Mouse (Mus musculus) stomach, postnatal 0 days (tissue): ENCODE measurements around the gene Tnfrsf13c. TPM values are rescaled to one million over a fixed set of nuclear protein-coding genes. Genes with fewer than 3 reads are reported as not detected.
A peak's percentile ranks its signal among the peaks of the same experiment; 100 is the strongest.

ENCODE experiments used
- ATAC-seq: fragments of 200-750 bp; cut with Nextera tagmentation; 2 replicates; pipeline ENCODE4 v1.8.0; 2017; ENCODE audit not compliant: low FRiP score, low TSS enrichment
- DNase-seq: peaks from one replicate; pipeline ENCODE4 v3.0.0-alpha.2; 2016; ENCODE audit warnings: low spot score
- H3K27ac ChIP-seq: fragments of 300-500 bp; sonication (generic); replicated peaks from 2 replicates; pipeline ENCODE4 v1.5.1; 2014; ENCODE audit warnings: mild to moderate bottlenecking, control low read depth
- H3K27me3 ChIP-seq: fragments of 300-500 bp; sonication (generic); 2 replicates; pipeline ENCODE4 v1.6.1; 2014; ENCODE audit warnings: low read length; ENCODE audit not compliant: control insufficient read depth, insufficient read depth
- H3K36me3 ChIP-seq: fragments of 300-500 bp; sonication (generic); 2 replicates; pipeline ENCODE4 v1.6.1; 2014; ENCODE audit warnings: low read length, mixed read lengths; ENCODE audit not compliant: control insufficient read depth, insufficient read depth
- H3K4me1 ChIP-seq: fragments of 300-500 bp; sonication (generic); replicated peaks from 2 replicates; pipeline ENCODE4 v1.6.1; 2014; ENCODE audit warnings: antibody characterized with exemption; ENCODE audit not compliant: control insufficient read depth, insufficient read depth
- H3K4me2 ChIP-seq: fragments of 300-500 bp; sonication (generic); replicated peaks from 2 replicates; pipeline ENCODE4 v1.6.1; 2014; ENCODE audit warnings: low read depth, mild to moderate bottlenecking, control low read depth, moderate library complexity
- H3K4me3 ChIP-seq: fragments of 300-500 bp; sonication (generic); 2 replicates; pipeline ENCODE4 v1.5.1; 2014; ENCODE audit warnings: low read depth, low read length, control low read depth
- H3K9ac ChIP-seq: fragments of 300-500 bp; sonication (generic); 2 replicates; pipeline ENCODE4 v1.6.1; 2014; ENCODE audit warnings: mild to moderate bottlenecking, low read length, control low read depth, mixed read lengths
- H3K9me3 ChIP-seq: fragments of 300-500 bp; sonication (generic); 2 replicates; pipeline ENCODE4 v1.6.1; 2016; ENCODE audit warnings: low read length; ENCODE audit not compliant: control insufficient read depth
- CTCF ChIP-seq: IDR thresholded peaks from 2 replicates; pipeline ENCODE4 v1.5.1; 2016; ENCODE audit warnings: antibody characterized with exemption, low read depth, mild to moderate bottlenecking, moderate library complexity
- EP300 ChIP-seq: optimal IDR thresholded peaks from 2 replicates; pipeline ENCODE3; 2016; ENCODE audit warnings: antibody characterized with exemption
- WGBS: fragments of 180-500 bp; shearing (Covaris S2); extraction: QIAGEN DNeasy Blood & Tissue Kit; methylation state at CpG from one replicate; pipeline ENCODE4 v1.1.7; 2014; 5-methylcytosine and 5-hydroxymethylcytosine counted together
- polyA plus RNA-seq: library from polyadenylated mRNA; unstranded; fragments of >200 nt; fragmentation: Nextera tagmentation; extraction: Ambion mirVana; gene quantifications from 2 replicates; pipeline ENCODE4 v1.2.1, GENCODE M21; 2015

The Tnfrsf13c gene
- polyA plus RNA-seq = not detected in 2 replicates

DNA sequence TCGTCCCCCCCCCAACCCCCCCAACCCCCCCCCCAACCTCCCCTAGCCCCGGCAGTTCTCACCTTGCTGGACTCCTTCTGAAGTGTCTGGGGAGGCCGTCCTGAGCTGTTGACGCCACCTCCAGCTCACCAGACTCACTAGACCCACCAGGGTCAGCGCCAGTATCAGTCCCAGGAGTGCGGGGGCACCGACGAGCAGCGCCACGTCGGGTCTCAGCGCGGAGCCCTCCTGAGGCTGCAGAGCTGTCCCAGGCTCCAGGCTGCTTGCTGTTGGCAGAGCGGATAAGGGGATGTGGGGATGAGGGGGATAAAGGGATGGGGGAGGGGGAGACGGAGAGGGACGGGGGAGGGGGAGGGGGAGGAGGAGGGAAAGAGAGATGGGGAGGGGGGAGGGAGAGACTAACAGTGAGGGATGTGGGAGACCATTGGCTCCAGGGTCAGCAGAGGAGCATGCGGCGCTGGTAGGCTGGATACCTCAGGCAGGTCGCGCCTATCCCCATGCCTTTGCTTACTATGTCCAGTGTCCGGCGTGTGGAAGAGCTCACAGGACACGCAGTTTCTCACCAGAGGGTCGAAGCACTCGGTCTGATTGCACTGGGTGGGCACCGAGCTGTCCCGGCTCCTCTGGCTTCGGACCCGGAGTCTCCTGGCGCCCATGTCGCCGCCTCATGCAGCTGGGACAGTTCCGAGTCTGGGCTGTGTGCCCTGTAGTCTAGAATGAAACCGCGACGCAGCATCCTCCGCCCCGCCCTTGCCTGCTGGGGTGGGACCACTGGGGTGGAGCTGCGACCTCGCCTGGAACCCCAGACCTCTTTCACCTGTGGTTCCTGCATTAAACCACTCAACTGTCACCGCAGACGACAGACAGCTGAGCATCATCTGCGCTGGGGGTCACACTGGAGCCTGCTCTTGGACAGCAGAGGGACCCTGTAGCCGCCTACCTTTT, at the start of gene Tnfrsf13c:
Gene Tnfrsf13c (minus strand): TSS at position 713 of the 945 bp plus-strand sequence.
- ATAC-seq (no peak), DNase-seq (peak; percentile 37)
- Histone ChIP-seq H3K4me2 (peak within 1 kb of the TSS; percentile 63), H3K36me3 (no peaks in the 10 kb centered on the region), H3K27me3 (no peaks in the 10 kb centered on the region), H3K27ac (no peak within 1 kb of the TSS), H3K4me3 (peak within 1 kb of the TSS; percentile 33), H3K9me3 (no peaks in the 10 kb centered on the region), H3K9ac (peak within 1 kb of the TSS; percentile 35; the same call in 1 of the 2 replicates), H3K4me1 (no peaks in the 10 kb centered on the region)
- WGBS = 1% methylated on average over 41 of the region's 44 CpGs
- TF ChIP-seq EP300 = no peak
- no peak for TF ChIP-seq CTCF

DNA sequence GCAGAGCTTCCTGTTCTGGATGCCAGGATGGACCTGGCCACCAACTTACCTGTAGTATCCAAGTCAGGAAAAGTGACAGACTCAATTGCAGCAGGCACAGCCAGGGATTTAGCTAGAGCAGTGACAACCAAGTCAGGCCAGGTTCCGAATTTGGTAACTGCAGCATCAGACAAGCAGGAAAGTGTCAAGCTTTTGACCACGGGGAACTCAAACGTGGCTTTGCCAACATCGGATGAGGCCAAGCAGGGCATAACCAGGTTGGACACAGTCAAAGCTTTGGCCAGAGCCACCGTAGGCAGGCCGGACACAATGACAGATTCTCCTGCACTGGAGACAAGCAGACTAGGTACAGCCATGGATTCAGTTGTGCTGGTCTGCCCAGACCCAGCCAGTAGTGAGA, 48.1 kb upstream of the Tnfrsf13c start:
- Histone ChIP-seq H3K4me2 (no peak overlapping the region), H3K27ac (no peak overlapping the region), H3K9ac (no peak overlapping the region), H3K36me3 (no peaks in the 10 kb centered on the region), H3K4me3 (no peak overlapping the region), H3K27me3 (no peaks in the 10 kb centered on the region), H3K4me1 (no peaks in the 10 kb centered on the region; the same call in 1 of the 2 replicates), H3K9me3 (no peaks in the 10 kb centered on the region)
- TF ChIP-seq EP300 (no peak), CTCF (no peak)
- DNase-seq = no peak
- 84% methylated on average over 6 of the region's 6 CpGs for WGBS
- no peak for ATAC-seq

DNA sequence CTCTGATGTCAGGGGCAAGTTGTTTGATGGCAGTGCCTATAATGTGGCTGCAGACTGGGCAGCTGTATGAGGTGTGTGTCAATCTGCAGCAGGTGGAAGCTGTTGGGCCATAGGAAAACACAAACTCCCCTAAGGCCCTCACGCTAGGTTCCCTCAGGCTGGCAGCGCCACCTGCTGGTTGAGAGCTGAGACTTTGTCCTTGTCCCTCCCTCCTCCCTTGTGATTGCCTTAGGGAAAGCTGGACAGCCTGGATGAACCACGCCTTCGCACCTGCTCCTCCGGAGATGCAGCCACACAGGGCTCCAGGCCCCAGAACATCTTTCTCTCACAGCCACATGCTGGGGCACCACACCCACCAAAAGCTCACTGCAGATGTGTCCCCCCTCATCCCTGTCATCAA, 47.0 kb upstream of the Tnfrsf13c start:
- peak; percentile 87 for DNase-seq
- H3K36me3 ChIP-seq = no peaks in the 10 kb centered on the region
- no peaks in the 10 kb centered on the region for H3K9me3 ChIP-seq
- H3K9ac ChIP-seq = no peak overlapping the region
- H3K27ac ChIP-seq = no peak overlapping the region
- 3% methylated on average over 5 of the region's 5 CpGs for WGBS
- H3K27me3 ChIP-seq = no peaks in the 10 kb centered on the region
- H3K4me2 ChIP-seq = no peak overlapping the region
- peak; percentile 50 for ATAC-seq
- TF ChIP-seq CTCF = peak; percentile 94
- TF ChIP-seq EP300 = no peak
- H3K4me3 ChIP-seq = no peak overlapping the region
- H3K4me1 ChIP-seq = no peaks in the 10 kb centered on the region; the same call in 1 of the 2 replicates

DNA sequence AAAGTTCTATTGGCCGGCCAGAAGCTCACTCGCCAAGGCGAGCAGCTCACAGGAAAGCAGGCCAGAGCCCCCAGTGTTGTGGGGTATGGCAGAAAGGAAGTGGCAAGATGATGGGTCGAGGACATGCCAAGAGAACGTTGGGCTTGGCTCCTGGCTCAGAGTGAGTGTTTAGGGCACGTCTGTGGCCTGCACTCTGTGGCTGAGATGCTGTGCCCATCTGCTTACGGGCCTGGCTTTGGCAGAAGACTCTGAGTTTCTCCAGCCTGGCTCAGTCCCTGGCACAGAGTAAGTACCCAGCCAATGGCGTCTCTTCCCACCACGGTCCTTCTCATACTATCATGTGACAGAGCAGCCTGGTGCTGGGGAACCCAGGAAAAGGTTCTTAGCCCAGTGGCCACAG, 44.6 kb upstream of the Tnfrsf13c start:
- H3K4me3 ChIP-seq = no peak overlapping the region
- TF ChIP-seq CTCF (no peak), EP300 (no peak)
- no peaks in the 10 kb centered on the region for H3K36me3 ChIP-seq
- DNase-seq = no peak
- no peaks in the 10 kb centered on the region for H3K9me3 ChIP-seq
- no peaks in the 10 kb centered on the region for H3K27me3 ChIP-seq
- H3K9ac ChIP-seq = no peak overlapping the region
- no peak overlapping the region for H3K27ac ChIP-seq
- no peak for ATAC-seq
- H3K4me2 ChIP-seq = no peak overlapping the region
- WGBS = 84% methylated on average over 9 of the region's 9 CpGs
- no peaks in the 10 kb centered on the region for H3K4me1 ChIP-seq

DNA sequence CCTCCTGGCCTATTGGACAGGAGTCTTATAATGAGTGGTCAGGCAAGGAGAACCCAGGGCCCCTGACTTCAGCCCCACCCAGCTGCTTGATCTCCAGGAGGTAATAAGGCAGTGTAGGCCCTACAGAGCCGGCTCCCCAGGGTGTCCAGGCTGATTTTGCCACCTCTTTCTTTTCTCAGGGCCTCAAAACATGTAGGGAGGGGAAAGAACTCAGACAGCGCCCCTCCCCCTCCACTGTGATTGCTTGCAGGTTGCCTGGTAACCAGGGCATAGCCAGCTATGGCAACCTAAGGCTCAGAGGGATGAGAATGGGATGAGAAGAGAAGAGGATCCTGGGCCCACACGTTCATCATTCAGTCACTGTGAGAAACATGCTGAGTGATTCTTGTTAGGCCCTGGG, 44.0 kb upstream of the Tnfrsf13c start:
- Histone ChIP-seq H3K27ac (no peak overlapping the region), H3K9ac (no peak overlapping the region), H3K36me3 (no peaks in the 10 kb centered on the region), H3K9me3 (no peaks in the 10 kb centered on the region), H3K4me3 (no peak overlapping the region), H3K27me3 (no peaks in the 10 kb centered on the region), H3K4me2 (no peak overlapping the region), H3K4me1 (no peaks in the 10 kb centered on the region)
- no peak for ATAC-seq
- 36% methylated on average over 3 of the region's 3 CpGs for WGBS
- DNase-seq = no peak
- no peak for TF ChIP-seq EP300
- TF ChIP-seq CTCF = no peak

DNA sequence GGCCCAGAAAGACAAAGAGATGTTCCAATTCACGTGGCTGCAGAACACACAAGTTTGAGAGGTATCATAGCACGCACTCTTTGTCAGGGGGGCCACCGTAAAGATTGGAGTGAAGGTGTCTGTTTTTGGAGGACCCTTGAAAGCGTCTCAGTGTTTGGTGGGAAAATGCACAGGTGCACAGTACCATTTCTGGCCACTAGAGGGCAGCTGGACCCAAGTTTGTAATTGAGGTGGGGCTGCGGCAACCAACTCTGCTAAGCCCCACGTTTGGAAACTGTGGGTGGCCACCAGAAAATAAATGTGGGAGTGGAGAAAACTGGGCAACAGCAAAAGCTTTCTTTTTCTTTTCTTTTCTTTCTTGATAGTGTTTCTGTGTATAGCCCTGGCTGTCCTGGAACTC, 42.2 kb upstream of the Tnfrsf13c start:
- no peak overlapping the region for H3K27ac ChIP-seq
- no peaks in the 10 kb centered on the region for H3K4me1 ChIP-seq
- H3K4me2 ChIP-seq = no peak overlapping the region
- 8% methylated on average over 6 of the region's 6 CpGs for WGBS
- H3K27me3 ChIP-seq = no peaks in the 10 kb centered on the region
- no peak overlapping the region for H3K4me3 ChIP-seq
- H3K36me3 ChIP-seq = no peaks in the 10 kb centered on the region
- TF ChIP-seq EP300 (no peak), CTCF (peak; percentile 91)
- no peak overlapping the region for H3K9ac ChIP-seq
- peak; percentile 63 for DNase-seq
- ATAC-seq = no peak; the same call in 1 of the 2 replicates
- no peaks in the 10 kb centered on the region for H3K9me3 ChIP-seq
